Mouse (Mus musculus) forelimb bud, embryonic 11.5 days (tissue): ENCODE data around the gene Pfpl.

ENCODE experiments used
- DNase-seq: peaks from one replicate; pipeline ENCODE4 v3.0.0-alpha.2; 2012; ENCODE audit warnings: low read depth, low spot score

The Pfpl gene

DNA sequence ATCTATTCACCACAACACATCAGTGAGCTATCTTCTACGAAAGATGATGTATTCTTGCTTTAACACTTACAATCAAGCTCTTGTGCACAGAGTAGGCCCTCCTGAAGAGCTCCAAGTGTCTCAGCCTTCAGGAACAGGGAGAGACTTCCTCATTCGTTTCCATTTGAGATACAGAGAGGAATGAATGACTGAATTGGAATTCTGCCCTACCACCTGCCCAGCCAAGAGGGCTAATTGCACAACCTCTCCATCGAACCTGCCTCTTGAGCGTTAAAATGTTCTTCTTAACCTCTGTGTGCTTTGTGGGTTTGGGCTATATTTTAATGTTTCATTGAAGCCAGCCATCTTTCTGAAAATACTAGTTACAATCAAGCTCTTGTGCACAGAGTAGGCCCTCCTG is 37.0 kb downstream of the Pfpl start:
- DNase-seq, result no peak

- DNase-seq, result no peak
Observed at GRCm38 (mm10) chr19:12465530-12466144, 37.9 kb downstream of the Pfpl start.

DNA sequence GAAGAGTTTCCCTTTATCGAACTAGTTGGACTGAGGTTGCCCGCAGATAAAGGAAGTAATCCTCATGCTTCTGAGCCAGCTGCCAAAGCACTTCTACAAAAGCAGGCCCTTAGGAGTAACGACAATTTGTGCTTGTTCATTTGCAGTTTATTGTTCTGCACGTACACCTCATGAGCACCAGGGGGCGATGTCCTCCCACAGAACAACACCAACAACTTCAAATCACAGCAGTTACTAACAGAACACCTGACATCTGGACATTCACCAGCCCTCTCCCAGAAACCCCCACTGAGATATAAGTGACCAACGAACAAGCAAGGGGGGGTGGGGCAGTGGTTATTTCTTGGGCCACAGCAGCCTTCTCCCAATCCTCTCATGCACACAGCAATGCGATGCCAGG is 38.5 kb downstream of the Pfpl start:
- peak; percentile 58 for DNase-seq

- peak; percentile 29 for DNase-seq
Observed at GRCm38 (mm10) chr19:12467436-12467835, 39.7 kb downstream of the Pfpl start.

GRCm38 (mm10) chr19:12471866-12472265 is 44.2 kb downstream of the Pfpl start:
- DNase-seq, result no peak

DNA sequence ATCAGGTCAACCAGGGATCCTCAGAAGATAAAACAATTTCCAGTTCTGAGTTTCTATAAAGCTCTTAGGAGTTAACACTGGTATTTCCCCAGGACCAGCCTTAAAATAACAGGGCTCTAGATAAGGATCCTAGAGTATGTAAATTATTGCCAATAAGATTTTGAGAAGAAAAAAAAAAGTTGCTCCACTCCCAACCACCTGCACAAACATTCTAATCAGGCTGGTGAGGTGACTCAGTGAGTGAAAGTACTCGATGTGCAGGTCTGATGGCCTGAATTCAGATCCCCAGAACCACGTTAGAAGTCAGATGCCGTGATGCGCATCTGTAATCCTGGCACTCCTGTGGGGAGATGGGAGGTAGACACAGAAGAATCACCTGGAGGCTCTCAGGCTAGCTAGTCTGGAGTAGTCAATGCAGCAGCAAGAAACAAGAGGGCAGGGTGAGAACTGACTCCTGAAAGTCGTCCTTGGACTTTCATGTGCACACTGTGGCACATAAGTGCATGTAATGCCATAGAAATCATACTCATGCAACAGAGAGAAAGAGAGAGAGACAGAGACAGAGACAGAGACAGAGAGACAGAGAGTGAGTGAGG is 44.8 kb downstream of the Pfpl start:
- DNase-seq, result no peak

DNA sequence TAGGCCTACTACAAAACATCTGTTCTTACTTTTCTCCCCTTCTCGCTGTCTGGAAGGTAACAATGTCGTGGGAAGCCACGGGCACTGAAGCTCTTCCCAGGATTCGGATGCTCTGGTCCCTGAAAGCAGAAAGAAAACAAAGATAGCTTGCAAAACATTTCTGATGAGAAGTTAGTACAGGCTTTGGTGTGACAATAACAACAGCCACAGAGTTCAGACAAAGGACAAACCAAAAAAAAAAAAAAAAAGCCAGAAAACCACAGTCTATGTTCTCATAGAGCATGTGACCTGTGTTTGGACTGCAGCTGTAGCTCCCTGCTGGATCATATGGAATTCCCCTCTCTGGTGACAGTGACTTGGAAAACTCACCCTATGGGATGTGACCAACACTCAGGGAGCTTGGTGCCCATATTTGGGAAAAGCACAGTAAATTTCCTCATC is 45.5 kb downstream of the Pfpl start:
- no peak for DNase-seq

- no peak for DNase-seq
Observed at GRCm38 (mm10) chr19:12473951-12474350, 46.2 kb downstream of the Pfpl start.

GRCm38 (mm10) chr19:12475380-12476250 is 47.9 kb downstream of the Pfpl start:
- DNase-seq, result no peak

DNA sequence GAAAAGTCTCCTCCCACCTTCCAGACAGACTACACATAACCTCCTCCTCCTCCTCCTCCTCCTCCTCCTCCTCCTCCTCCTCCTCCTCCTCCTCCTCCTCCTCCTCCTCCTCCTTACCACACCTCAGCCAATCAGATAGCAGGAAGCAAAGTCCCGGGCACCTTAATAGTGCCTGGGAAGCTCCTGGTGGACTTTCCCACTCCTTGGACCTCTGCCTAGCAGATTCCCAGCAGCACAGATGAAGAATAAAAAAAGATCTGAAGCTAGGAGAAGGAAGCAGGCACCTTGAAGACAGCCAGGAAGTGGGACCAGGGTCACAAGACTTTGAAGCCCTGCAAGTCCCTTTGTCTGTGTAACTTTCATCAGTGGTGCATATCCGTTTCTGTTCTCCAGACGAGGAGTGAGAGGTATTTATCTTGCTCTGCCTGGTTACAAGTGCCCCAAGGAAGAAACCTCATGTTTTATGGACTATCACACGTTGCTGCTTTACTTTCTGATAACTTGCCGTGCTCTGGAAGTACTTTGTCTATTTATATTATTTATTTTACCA is 49.1 kb downstream of the Pfpl start:
- DNase-seq, result no peak

- no peak for DNase-seq
Observed at GRCm38 (mm10) chr19:12478369-12478768, 50.7 kb downstream of the Pfpl start.
